Mouse (Mus musculus) midbrain, embryonic 14.5 days (tissue): Measurements from ENCODE around the gene Cela1. TPM values are rescaled to one million over a fixed set of nuclear protein-coding genes. Genes with fewer than 3 reads are reported as not detected.

Source experiments
- ATAC-seq: fragments of 200-750 bp; cut with Nextera tagmentation; 2 replicates; pipeline ENCODE4 v1.8.0; 2017; ENCODE audit warnings: moderate number of reproducible peaks, moderate library complexity; ENCODE audit not compliant: low FRiP score, low TSS enrichment
- DNase-seq: peaks from one replicate; pipeline ENCODE4 v3.0.0-alpha.2; 2015
- H3K27ac ChIP-seq: fragments of 300-500 bp; sonication (generic); replicated peaks from 2 replicates; pipeline ENCODE4 v1.5.1; 2014; ENCODE audit warnings: mild to moderate bottlenecking, low read depth, low read length, moderate library complexity
- H3K27me3 ChIP-seq: fragments of 300-500 bp; sonication (generic); 2 replicates; pipeline ENCODE4 v1.6.1; 2014; ENCODE audit warnings: low read length, control low read depth, mixed read lengths; ENCODE audit not compliant: control insufficient read depth, insufficient read depth
- H3K36me3 ChIP-seq: fragments of 300-500 bp; sonication (generic); 2 replicates; pipeline ENCODE4 v1.6.1; 2014; ENCODE audit warnings: low read length, control low read depth; ENCODE audit not compliant: control insufficient read depth, insufficient read depth
- H3K4me1 ChIP-seq: fragments of 300-500 bp; sonication (generic); 2 replicates; pipeline ENCODE4 v1.6.1; 2014; ENCODE audit warnings: mild to moderate bottlenecking, antibody characterized with exemption, low read length, control low read depth; ENCODE audit not compliant: control insufficient read depth, insufficient read depth
- H3K4me2 ChIP-seq: fragments of 300-500 bp; sonication (generic); 2 replicates; pipeline ENCODE4 v1.6.1; 2014; ENCODE audit warnings: mild to moderate bottlenecking, low read length, moderate library complexity
- H3K4me3 ChIP-seq: fragments of 300-500 bp; sonication (generic); replicated peaks from 2 replicates; pipeline ENCODE4 v1.5.1; 2014; ENCODE audit warnings: low read depth, low read length
- H3K9ac ChIP-seq: fragments of 300-500 bp; sonication (generic); replicated peaks from 2 replicates; pipeline ENCODE4 v1.6.1; 2014; ENCODE audit warnings: mild to moderate bottlenecking, low read length, moderate library complexity
- H3K9me3 ChIP-seq: fragments of 300-500 bp; sonication (generic); 2 replicates; pipeline ENCODE4 v1.6.1; 2016; ENCODE audit warnings: low read length, control low read depth, mixed read lengths; ENCODE audit not compliant: control insufficient read depth
- WGBS: fragments of 180-500 bp; shearing (Covaris S2); extraction: QIAGEN DNeasy Blood & Tissue Kit; methylation state at CpG from one replicate; pipeline ENCODE4 v1.1.7; 2014; 5-methylcytosine and 5-hydroxymethylcytosine counted together
- polyA plus RNA-seq: library from polyadenylated mRNA; unstranded; fragments of >200 nt; fragmentation: Nextera tagmentation; extraction: Ambion mirVana; gene quantifications from 2 replicates; pipeline ENCODE4 v1.2.1, GENCODE M21; 2014

Cela1 gene
- polyA plus RNA-seq, 1 experiment from 2014 or later: 0.74 TPM

- DNase-seq (no peak), ATAC-seq (no peak)
- Histone ChIP-seq H3K9ac (no peak overlapping the region), H3K4me2 (no peak overlapping the region), H3K9me3 (no peaks in the 10 kb centered on the region), H3K36me3 (no peaks in the 10 kb centered on the region), H3K27me3 (peaks cover 33% of the 10 kb centered on the region), H3K4me1 (peaks cover 10% of the 10 kb centered on the region), H3K27ac (no peak overlapping the region), H3K4me3 (no peak overlapping the region)
- WGBS: 86% methylated on average over 11 of the region's 11 CpGs
Observed at GRCm38 (mm10) chr15:100726721-100727120, 39.0 kb upstream of the Cela1 start.

DNA sequence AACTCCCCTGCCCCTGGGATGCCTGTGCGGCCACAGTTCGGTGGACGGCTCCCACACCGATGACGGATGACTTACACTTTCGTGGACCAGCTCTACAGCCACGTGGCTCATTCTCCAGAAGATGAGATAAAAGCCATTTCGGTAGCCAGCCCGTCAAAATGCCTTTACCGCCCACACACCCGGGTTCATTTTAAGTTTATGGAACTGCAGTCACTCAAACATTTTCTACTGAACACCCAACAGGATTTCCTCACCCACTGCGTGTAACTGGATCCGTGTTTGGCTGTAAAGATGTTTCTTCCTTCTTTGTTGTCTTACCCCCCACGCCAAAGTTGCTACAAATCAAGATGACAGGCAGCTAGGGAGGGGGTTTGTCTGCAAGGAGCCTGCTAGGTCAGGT, 35.8 kb upstream of the Cela1 start:
- 86% methylated on average over 14 of the region's 14 CpGs for WGBS
- no peaks in the 10 kb centered on the region for H3K4me1 ChIP-seq
- no peak overlapping the region for H3K4me2 ChIP-seq
- no peaks in the 10 kb centered on the region for H3K9me3 ChIP-seq
- H3K27me3 ChIP-seq: peaks cover 15% of the 10 kb centered on the region; the same call in 1 of the 2 replicates
- ATAC-seq (no peak), DNase-seq (no peak)
- no peak overlapping the region for H3K9ac ChIP-seq
- no peak overlapping the region for H3K27ac ChIP-seq
- H3K36me3 ChIP-seq: no peaks in the 10 kb centered on the region
- no peak overlapping the region for H3K4me3 ChIP-seq

DNA sequence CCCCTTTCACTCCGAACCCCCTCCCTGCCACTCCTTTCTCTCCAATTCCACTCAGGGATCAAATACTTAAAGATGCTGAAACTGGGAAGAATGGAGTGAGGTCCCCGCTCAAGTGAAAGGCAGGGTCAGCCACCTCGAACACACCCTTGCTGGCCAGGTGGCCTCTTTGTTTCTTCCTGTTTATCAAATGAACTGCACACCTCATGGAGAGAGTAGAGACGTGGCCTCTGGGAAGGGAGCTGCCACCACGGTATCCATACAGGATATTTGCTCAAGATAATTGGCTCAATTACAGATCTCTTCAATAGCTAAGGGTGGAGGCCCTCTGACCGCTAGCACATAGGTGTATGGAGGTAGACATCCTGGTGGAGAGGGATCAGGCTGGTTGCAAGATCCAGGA, 34.8 kb upstream of the Cela1 start:
- no peak overlapping the region for H3K4me3 ChIP-seq
- peaks cover 7% of the 10 kb centered on the region; the same call in 1 of the 2 replicates for H3K27me3 ChIP-seq
- no peaks in the 10 kb centered on the region for H3K36me3 ChIP-seq
- no peak overlapping the region for H3K9ac ChIP-seq
- DNase-seq: no peak
- H3K9me3 ChIP-seq: no peaks in the 10 kb centered on the region
- H3K27ac ChIP-seq: no peak overlapping the region
- H3K4me1 ChIP-seq: no peaks in the 10 kb centered on the region
- 79% methylated on average over 6 of the region's 6 CpGs for WGBS
- no peak overlapping the region for H3K4me2 ChIP-seq
- no peak for ATAC-seq

GRCm38 (mm10) chr15:100722026-100722425, 34.3 kb upstream of the Cela1 start:
- Histone ChIP-seq H3K36me3 (no peaks in the 10 kb centered on the region), H3K27ac (no peak overlapping the region), H3K4me3 (no peak overlapping the region), H3K9ac (no peak overlapping the region), H3K4me2 (no peak overlapping the region), H3K27me3 (peaks cover 1% of the 10 kb centered on the region; the same call in 1 of the 2 replicates), H3K4me1 (no peaks in the 10 kb centered on the region), H3K9me3 (no peaks in the 10 kb centered on the region)
- DNase-seq (no peak), ATAC-seq (no peak)
- WGBS: 66% methylated on average over 4 of the region's 4 CpGs

- no peaks in the 10 kb centered on the region for H3K36me3 ChIP-seq
- no peaks in the 10 kb centered on the region for H3K9me3 ChIP-seq
- H3K4me3 ChIP-seq: no peak overlapping the region
- no peaks in the 10 kb centered on the region for H3K4me1 ChIP-seq
- no peak for ATAC-seq
- no peak for DNase-seq
- no peak overlapping the region for H3K4me2 ChIP-seq
- H3K27me3 ChIP-seq: no peaks in the 10 kb centered on the region
- no peak overlapping the region for H3K27ac ChIP-seq
- 90% methylated on average over 5 of the region's 5 CpGs for WGBS
- H3K9ac ChIP-seq: no peak overlapping the region
Observed at GRCm38 (mm10) chr15:100721445-100721844, 33.7 kb upstream of the Cela1 start.

DNA sequence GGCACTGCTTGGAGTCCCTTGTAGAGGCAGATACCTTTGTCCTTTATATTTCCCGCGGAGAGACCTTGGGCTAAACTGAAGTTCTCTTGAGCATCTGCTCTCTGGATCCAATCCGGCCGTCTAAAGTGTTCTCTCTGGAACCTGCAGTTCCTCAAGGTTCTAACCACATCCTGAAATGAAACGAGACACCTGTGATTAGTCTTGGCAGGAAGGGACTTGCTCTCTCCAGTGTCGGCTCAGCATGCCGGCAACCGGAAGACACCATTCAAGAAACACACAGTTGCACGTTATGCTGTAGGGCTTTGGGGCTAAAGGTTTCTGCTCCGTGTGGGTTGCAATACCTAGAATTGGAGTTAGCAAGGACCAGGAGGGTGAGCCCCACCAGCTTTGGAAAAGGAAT, 32.3 kb upstream of the Cela1 start:
- Histone ChIP-seq H3K9me3 (no peaks in the 10 kb centered on the region), H3K4me3 (no peak overlapping the region), H3K27ac (no peak overlapping the region), H3K36me3 (no peaks in the 10 kb centered on the region), H3K4me2 (no peak overlapping the region), H3K4me1 (no peaks in the 10 kb centered on the region), H3K9ac (no peak overlapping the region), H3K27me3 (no peaks in the 10 kb centered on the region)
- WGBS: 91% methylated on average over 10 of the region's 10 CpGs
- DNase-seq: no peak
- no peak for ATAC-seq

GRCm38 (mm10) chr15:100719217-100719616, 31.5 kb upstream of the Cela1 start:
- WGBS: 97% methylated on average over 5 of the region's 5 CpGs
- Histone ChIP-seq H3K4me3 (no peak overlapping the region), H3K4me1 (no peaks in the 10 kb centered on the region), H3K4me2 (no peak overlapping the region), H3K9me3 (no peaks in the 10 kb centered on the region), H3K36me3 (no peaks in the 10 kb centered on the region), H3K27ac (no peak overlapping the region), H3K9ac (no peak overlapping the region), H3K27me3 (no peaks in the 10 kb centered on the region)
- no peak for ATAC-seq
- DNase-seq: no peak

- Histone ChIP-seq H3K36me3 (no peaks in the 10 kb centered on the region), H3K4me1 (no peaks in the 10 kb centered on the region), H3K27ac (no peak overlapping the region), H3K4me2 (no peak overlapping the region), H3K9ac (no peak overlapping the region), H3K27me3 (no peaks in the 10 kb centered on the region), H3K9me3 (no peaks in the 10 kb centered on the region), H3K4me3 (no peak overlapping the region)
- WGBS: 82% methylated on average over 11 of the region's 11 CpGs
- DNase-seq (no peak), ATAC-seq (no peak)
Observed at GRCm38 (mm10) chr15:100718572-100718971, 30.9 kb upstream of the Cela1 start.

- no peak overlapping the region for H3K4me3 ChIP-seq
- ATAC-seq: no peak
- no peak for DNase-seq
- H3K4me2 ChIP-seq: no peak overlapping the region
- no peak overlapping the region for H3K27ac ChIP-seq
- H3K9me3 ChIP-seq: no peaks in the 10 kb centered on the region
- no peak overlapping the region for H3K9ac ChIP-seq
- no peaks in the 10 kb centered on the region for H3K4me1 ChIP-seq
- no peaks in the 10 kb centered on the region for H3K36me3 ChIP-seq
- 85% methylated on average over 6 of the region's 6 CpGs for WGBS
- H3K27me3 ChIP-seq: no peaks in the 10 kb centered on the region
Observed at GRCm38 (mm10) chr15:100717933-100718332, 30.2 kb upstream of the Cela1 start.
